Mouse (Mus musculus): Measurements from ENCODE around the gene Rufy1. TPM values are rescaled to one million over a fixed set of nuclear protein-coding genes. Genes with fewer than 3 reads are reported as not detected.

The Rufy1 gene
- 12.5 TPM for polyA plus RNA-seq (2015; fragmentation: Illumina TruSeq; extraction: RNeasy Lipid Tissue Mini Kit (QIAGEN cat#74804); ENCODE audit: insufficient read depth, low read depth, low replicate concordance)

DNA sequence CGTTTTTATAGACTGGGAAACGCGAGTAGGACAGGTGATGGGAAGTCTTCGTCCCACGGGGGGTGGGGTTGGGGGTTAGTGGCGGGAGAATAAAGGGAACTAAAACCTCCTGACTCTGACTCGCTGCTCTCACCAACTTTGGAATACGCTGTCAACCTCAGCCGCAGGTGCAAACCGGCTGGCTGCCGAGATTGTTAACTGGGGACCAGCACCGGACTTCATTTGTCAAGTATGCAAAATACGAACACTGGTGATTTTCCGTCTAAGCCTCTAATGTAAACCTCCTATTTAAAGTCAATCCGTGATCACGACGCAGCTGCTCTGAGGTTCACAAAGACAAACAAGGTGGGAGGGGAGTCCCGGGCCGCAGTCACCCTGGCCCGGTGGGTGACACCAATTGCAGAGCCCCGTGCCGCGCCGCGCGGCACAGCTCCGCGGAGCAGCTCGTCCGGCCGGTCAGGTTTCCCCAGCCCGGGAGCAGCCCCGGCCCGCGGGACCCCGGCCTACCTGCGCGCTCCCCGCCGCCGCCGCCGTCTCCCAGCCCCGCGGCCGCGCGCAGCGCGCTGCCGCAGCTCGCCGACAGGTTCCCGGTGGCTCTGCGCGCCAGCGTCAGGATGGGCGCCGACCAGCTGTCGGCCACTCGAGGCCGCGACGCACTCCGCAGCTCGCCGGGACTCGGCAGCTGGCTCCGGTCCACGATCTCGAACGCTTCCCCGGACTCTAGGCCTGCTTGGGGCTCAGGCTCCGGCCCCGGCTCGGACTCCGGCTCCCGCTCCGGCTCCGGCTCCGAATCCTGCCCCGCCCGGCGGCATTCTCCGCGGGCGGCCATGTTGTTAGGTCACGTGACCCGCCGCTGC is at the start of gene Rufy1:
Gene Rufy1, minus strand, starts transcription at position 849 of the 857 bp plus-strand sequence.

DNA sequence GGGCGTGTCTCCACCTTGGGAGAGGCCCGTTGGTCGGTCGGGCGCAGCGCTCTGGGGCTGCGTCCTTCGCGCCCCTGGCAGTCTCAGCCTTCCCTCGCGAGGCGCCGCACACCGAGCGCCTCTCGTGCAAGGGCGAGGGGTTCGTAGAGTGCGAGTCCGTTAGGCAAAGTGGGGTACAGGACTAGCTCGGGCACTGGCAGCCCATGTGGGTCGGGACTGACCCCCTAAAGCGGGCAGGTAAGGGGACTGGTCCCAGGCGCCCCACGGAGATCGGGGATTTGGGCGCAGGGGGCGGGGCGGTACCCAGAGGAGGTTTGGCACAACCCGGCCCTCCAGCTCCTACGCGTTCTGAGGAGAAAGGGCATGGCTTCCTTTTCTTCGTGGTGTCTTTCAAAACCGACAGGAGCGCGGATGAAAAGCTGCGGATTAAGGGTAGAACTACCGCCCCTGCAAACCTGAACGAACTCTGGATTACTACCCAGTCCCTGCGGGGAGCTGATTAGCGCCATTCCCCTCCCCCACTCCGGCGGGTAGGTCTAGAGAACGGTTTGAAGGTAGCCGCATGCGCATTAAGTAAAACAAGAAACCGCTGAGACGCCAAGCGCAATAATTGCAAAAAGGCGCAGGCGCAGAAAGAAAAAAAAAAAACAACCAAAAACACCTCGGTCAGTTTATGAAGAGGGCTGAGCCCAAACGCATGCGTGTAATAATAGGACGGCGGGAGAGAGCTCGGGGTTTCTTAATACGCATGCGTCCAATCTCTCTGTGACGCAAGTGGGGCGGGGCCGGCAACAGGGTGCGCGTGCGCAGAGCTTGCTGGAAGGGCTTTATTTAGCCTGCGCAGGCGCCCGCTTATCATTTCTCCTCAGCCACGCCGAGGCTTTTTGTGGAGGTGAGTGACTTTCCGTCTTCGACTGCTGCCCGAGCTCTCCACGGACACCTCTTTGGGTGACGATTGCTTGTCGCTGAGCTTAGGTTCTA is 53.7 kb downstream of the Rufy1 start, which contains the start of gene Hnrnph1:
Gene Hnrnph1, plus strand, starts transcription at position 80 of the 981 bp plus-strand sequence.

DNA sequence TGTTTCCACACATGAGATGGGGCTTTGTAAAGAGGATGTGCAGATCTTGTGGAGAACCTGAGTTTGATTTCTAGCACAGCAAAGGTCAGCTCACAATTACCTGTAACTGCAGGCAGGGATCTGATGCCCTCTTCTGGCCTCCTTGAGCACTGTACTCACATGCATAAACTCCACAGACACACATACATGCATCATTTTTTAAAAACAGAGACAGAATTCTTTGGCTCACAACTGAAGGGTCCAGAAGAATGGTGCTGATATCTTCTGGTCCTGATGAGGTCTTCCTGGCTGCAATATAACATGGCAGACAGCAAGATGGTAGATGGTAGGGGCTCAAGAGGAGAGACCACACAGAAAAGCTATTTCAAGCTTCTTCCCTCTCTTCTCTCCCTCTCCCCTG is 76.8 kb downstream of the Rufy1 start, which contains the start of gene Cby3:
Gene Cby3, plus strand, starts transcription at position 301 of the 400 bp plus-strand sequence.

Other genes starting within 250 kb of the Rufy1 start
- gene Sqstm1, start 220.3 kb downstream of the Rufy1 start, polyA plus RNA-seq (2015; fragmentation: Illumina TruSeq; extraction: RNeasy Lipid Tissue Mini Kit (QIAGEN cat#74804); ENCODE audit: insufficient read depth, low read depth, low replicate concordance) = 103 TPM
- gene Mgat4b, start 220.2 kb downstream of the Rufy1 start, polyA plus RNA-seq (2015; fragmentation: Illumina TruSeq; extraction: RNeasy Lipid Tissue Mini Kit (QIAGEN cat#74804); ENCODE audit: insufficient read depth, low read depth, low replicate concordance) = 25.8 TPM
- gene Ltc4s, start 192.5 kb downstream of the Rufy1 start, polyA plus RNA-seq (2015; fragmentation: Illumina TruSeq; extraction: RNeasy Lipid Tissue Mini Kit (QIAGEN cat#74804); ENCODE audit: insufficient read depth, low read depth, low replicate concordance) = 6.6 TPM
- gene Maml1, start 138.8 kb downstream of the Rufy1 start, polyA plus RNA-seq (2015; fragmentation: Illumina TruSeq; extraction: RNeasy Lipid Tissue Mini Kit (QIAGEN cat#74804); ENCODE audit: insufficient read depth, low read depth, low replicate concordance) = 3.2 TPM
- gene Canx, start 105.5 kb downstream of the Rufy1 start, polyA plus RNA-seq (2015; fragmentation: Illumina TruSeq; extraction: RNeasy Lipid Tissue Mini Kit (QIAGEN cat#74804); ENCODE audit: insufficient read depth, low read depth, low replicate concordance) = 46.8 TPM
- gene Cby3, start 76.7 kb downstream of the Rufy1 start, polyA plus RNA-seq (2015; fragmentation: Illumina TruSeq; extraction: RNeasy Lipid Tissue Mini Kit (QIAGEN cat#74804); ENCODE audit: insufficient read depth, low read depth, low replicate concordance) = not detected
- gene Hnrnph1, start 54.1 kb downstream of the Rufy1 start, polyA plus RNA-seq (2015; fragmentation: Illumina TruSeq; extraction: RNeasy Lipid Tissue Mini Kit (QIAGEN cat#74804); ENCODE audit: insufficient read depth, low read depth, low replicate concordance) = 153 TPM
- 4.0 TPM for gene Adamts2, start 171.0 kb upstream of the Rufy1 start, polyA plus RNA-seq (2015; fragmentation: Illumina TruSeq; extraction: RNeasy Lipid Tissue Mini Kit (QIAGEN cat#74804); ENCODE audit: insufficient read depth, low read depth, low replicate concordance)

Measured in pancreas, adult 10 weeks (tissue).